Mouse (Mus musculus) layer of hippocampus, postnatal 10 days (tissue): ENCODE results near the gene Smok2a. TPM values are rescaled to one million over a fixed set of nuclear protein-coding genes. Genes with fewer than 3 reads are reported as not detected.
"Not testable (repeated sequence)": the region's sequence is repeated elsewhere in the genome, so short reads cannot be mapped to it uniquely, and the experiment has no call there.

Experiments used
- DNase-seq, 2 experiments: peaks; one replicate each; pipeline ENCODE4 v3.0.0; 2021; ENCODE audit warnings: low spot score in 2 of 2
- long read RNA-seq: library from polyadenylated mRNA; stranded (forward); transcript quantifications from one replicate; pipeline ENCODE4 v2.0.0, GENCODE M21; 2023
- total RNA-seq, 2 experiments: library from RNA; stranded (reverse); gene quantifications; 2 replicates each; pipeline ENCODE4 v1.2.3; 2021

Smok2a gene
- total RNA-seq, result not detected
- long read RNA-seq, result 0 reads

- DNase-seq, result no peak
Measured at GRCm38 (mm10) chr17:13220888-13221287, at the start of gene Smok2a. Gene Smok2a, plus strand, starts transcription at chr17:13221188.

DNA sequence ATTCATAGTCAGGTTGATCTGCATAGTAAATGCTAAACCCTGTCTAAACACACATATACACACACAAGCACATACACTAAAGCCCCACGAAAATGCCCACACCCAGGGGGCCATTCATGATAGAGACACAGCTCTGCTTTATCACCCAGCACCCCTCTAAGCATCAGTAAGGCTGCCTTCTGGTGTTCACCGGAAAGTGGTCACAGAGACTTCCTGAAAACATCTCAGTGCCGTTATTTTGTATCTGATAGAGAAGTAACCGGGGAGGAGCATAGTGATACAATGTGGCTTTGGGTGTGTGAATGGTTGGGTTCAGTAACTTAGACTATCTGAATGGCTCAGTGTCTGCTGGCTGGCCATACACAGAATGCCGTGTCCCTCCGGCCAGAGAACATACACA is 47.4 kb upstream of the Smok2a start:
- DNase-seq, result not testable (repeated sequence)

- not testable (repeated sequence) for DNase-seq
Measured at GRCm38 (mm10) chr17:13174029-13174428, 47.0 kb upstream of the Smok2a start.

DNA sequence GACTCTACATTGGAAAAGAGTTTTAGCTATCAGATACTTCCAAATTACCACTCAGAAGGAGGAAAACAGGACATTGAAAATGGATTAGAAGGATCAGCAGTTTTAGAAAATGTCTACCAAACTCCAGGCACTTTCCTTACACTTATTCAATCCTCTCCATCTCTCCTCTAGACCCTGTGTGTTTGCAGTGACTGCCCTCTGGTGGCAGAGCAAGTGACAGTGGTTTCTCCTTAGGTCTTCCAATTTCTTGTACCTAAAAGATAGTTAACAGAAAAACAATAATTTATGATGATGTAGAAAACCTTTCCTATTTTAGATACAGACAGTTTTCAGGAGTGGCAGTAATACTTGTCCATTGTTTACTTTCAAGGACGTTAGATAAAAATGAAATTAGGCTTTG is 45.4 kb upstream of the Smok2a start:
- DNase-seq, result not testable (repeated sequence)

DNA sequence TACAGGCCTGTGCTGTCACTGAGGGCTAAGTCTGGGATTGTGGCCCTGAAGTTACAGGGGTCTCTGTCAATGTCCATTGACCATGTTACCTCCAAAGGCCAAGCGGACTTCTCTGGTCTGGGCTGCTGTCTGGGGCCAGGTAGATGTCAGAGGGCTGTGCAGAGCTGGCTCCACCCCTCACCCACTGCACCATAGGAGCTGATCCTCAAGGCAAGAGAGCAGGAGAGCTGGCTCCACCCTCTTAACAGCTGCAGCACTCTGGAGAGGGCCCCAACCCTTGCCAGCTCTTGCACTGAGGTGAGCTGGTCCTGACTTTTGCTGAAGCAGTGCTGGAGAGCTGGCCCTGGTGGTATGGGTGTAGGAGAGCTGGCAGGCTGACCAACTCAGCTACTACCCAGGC is 43.2 kb upstream of the Smok2a start:
- DNase-seq, result not testable (repeated sequence)

- DNase-seq, result not testable (repeated sequence)
Measured at GRCm38 (mm10) chr17:13179021-13179420, 42.0 kb upstream of the Smok2a start.

GRCm38 (mm10) chr17:13180491-13180890 is 40.5 kb upstream of the Smok2a start:
- DNase-seq, result not testable (repeated sequence)

GRCm38 (mm10) chr17:13182712-13183111 is 38.3 kb upstream of the Smok2a start:
- DNase-seq, result not testable (repeated sequence)

GRCm38 (mm10) chr17:13184514-13184913 is 36.5 kb upstream of the Smok2a start:
- not testable (repeated sequence) for DNase-seq

DNA sequence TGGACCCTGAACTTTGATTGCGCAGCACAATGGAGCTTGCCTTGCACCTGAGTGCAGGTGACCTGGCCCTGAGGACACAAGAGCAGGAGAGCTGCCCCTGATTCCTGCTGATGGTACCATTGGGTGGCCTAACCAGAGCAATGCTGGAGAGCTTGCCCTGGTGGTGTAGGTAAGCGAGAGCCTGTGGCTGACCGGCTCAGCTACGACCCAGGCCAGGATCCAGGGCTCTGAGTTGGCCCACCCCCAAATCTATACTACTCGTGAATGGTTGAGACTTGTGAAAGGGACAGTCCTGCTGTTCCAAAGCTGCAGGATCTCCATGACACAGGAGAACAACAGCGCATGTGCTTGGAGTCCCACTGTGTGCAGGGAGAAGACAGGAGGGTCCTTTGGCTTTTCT is 34.4 kb upstream of the Smok2a start:
- DNase-seq, result not testable (repeated sequence)

DNA sequence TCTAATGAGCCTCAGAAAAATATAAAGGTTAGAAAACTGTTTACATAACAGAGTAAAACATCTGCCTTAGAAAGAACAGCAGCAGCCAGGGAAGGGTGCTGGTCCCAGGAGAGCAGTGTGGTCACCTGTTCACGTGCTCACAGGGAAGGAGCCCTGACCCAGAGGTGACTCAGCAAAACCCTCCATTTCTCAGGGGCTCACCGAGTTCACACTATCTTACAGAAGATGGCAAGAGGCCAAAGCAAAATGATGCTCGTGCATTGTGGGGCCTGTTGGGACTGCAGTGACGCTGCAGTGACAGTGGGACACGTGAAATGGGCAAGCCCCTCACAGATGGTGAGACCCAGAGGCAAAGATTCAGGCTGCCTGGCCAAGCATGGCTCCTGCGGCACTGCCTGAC is 33.4 kb upstream of the Smok2a start:
- DNase-seq, result not testable (repeated sequence)

DNA sequence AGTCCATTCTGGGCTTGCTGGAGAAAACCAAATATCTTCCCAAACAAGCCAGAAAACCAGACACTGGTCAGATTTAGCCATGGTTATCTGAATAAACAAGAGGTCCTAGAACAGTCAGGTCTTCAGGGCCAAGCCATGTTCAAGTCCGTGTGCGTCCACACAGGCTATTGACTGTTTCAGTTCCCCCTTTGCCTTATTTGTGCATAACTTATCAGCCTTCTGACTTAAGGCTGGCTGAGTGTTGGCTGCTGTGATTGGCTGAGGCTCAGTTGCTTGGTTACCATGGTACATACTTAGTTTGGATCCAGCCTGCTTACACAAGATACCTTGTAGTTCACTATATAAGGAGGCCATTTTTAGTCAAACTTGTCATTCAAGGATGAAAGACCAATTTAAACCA is 32.1 kb upstream of the Smok2a start:
- DNase-seq, result not testable (repeated sequence)

DNA sequence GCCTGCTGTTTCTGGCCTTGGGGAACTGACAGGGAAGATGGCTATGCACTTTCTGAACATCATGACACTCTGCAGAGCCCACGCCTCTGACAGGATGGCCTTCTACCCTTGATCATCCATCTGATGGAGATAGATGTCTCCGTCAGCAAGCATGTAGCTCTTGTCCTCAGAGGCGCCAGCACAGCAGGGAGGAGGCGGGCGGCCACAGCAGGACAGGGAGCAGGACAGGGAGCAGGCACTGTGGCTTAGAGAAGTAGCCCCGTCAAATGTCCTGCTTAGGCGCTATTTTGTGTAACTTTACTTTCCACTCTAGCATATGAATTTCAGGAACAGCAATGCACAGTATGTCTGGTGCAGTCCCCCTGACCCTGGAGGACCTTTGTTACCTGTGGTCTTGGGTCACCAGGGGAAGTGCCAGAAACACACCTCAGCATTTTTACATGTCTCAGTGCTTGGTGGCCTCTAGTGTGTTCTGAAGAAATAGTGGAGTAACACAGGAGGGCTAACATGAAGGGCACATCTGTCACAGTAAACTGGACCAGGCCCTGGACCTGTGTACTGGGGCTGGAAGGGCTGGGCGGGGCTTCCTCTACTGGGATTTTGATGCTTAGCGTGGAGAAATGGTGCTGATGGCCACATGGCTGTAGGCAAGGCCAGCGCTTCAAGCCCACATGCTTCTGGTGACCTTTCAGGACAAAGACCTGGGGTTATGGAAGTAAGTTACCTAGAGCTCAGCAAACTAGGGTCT is 30.0 kb upstream of the Smok2a start:
- not testable (repeated sequence) for DNase-seq

DNA sequence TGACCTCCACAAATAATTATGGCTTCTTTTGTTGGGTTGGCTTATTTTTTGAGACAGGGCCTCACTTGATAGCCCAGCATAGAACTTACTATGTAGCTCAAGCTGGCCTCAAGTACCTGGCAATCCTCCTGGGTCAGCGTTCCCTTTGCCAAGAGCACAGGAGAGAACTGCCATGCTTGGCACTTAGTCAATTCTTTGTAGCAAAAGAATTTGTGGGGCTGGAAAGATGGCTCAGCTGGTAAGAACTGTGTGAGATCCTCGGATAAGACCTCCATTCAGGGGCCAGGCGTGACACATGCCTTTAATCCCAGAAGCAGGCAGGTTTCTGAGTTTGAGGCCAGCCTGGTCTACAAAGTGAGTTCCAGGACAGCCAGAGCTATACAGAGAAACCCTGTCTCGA is 24.5 kb upstream of the Smok2a start:
- not testable (repeated sequence) for DNase-seq

- not testable (repeated sequence) for DNase-seq
Measured at GRCm38 (mm10) chr17:13198812-13199211, 22.2 kb upstream of the Smok2a start.

- peak; percentile 19 to 34 for DNase-seq
Measured at GRCm38 (mm10) chr17:13199880-13200409, 21.0 kb upstream of the Smok2a start.

DNA sequence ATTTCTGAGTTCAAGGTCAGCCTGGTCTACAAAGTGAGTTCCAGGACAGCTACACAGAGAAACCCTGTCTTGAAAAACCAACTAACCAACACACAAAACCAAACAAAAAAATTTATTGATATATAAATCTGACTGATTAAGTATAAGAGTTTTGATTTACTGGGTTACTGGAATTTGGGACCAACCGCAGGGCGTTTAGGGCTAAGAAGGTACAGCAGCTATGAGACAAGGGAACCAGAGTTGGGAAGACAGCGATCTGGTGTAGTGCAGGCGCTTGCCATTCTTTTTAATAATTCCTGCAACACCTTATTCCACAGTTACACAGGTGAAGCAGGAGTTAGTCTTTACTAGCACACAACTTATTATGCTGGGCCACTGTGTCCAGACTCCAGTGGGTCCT is 19.4 kb upstream of the Smok2a start:
- not testable (repeated sequence) for DNase-seq

DNA sequence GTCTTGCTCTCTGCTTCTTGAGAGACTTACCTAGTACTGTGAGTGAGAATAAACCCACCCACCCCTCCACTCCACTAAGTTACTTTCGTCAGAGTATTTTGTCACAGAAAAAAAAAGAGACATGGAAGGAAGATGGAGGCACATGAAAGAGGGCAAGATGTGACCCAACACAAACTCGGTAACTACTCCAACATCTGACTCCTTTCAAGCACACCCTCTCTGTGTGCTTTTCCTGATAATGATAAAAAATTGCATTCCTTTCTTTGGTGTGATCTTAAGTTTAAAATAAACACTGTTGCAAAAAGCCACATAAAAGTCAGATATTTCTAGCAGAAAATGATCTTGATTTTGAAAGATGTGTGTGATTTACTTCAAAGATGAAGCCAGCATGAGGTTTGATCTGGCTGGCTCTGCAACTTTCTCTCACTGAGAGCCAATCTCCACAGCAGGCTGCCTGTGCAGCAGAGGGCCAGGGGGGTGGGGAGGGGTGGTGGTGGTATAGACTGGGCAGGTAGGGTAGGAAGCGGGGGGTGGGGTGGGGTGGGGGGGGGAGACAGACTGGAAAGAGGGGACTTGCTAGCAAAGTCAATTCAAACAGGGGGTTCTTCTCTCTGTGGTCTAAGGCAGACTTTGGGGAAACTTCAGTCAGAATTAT is 18.4 kb upstream of the Smok2a start:
- not testable (repeated sequence) for DNase-seq

DNA sequence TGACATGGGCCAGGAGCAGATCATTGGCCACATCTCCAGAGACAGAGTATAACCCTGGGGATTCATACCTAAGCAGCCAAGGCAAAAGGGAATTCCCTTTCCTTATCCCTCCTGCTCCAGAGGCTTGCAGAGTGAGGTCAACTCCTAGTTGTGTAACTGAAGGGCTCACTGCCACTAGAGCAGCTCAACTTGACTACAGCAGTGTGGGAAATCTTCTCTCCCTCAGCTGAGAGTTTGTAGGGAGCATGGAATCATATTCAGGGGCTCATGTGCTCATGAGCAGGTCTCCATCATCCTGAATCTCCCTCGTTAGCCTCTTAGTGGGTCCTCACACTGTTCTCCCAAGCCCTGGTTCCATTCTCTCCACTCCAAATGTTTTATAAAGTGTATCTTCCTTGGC is 15.7 kb upstream of the Smok2a start:
- DNase-seq, result not testable (repeated sequence)

- no peak for DNase-seq
Measured at GRCm38 (mm10) chr17:13206491-13206890, 14.5 kb upstream of the Smok2a start.

- not testable (repeated sequence) for DNase-seq
Measured at GRCm38 (mm10) chr17:13208460-13208859, 12.5 kb upstream of the Smok2a start.

DNA sequence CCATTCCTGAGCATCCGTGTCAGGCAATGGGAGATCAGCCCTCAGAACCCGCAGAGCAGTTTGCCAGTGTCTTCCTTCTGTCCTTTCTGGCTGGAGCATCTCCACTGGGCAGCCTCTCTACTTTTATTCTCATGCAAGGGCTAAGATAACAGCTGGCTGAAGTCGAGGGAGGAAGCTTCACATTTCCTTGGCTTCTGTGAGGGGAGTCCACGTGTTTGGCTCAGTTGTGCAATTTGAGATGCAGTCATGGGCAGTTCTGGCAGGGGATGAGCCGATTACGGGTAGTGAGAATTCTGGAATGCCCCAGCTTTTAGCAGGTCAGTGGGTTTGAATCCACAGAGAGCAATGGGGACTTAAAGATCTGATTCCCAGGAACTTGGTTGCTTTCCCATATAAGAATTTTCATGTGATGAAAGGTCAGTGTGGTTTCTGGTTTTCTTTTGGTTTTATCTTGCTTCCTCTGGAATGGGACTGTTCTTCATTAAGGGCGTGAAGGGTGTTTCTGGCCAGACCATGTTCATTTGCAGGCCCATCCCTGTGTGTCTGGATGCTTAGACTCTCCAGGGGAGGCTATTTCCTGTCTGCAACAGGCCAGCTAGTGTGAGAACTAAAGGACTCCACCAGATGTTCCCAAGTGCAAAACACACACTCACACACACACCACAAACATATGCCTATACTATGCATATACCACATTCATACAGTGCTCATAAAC is 8.7 kb upstream of the Smok2a start:
- no peak for DNase-seq
